Mouse (Mus musculus): ENCODE results near the gene Bahcc1.

Bahcc1 gene

DNA sequence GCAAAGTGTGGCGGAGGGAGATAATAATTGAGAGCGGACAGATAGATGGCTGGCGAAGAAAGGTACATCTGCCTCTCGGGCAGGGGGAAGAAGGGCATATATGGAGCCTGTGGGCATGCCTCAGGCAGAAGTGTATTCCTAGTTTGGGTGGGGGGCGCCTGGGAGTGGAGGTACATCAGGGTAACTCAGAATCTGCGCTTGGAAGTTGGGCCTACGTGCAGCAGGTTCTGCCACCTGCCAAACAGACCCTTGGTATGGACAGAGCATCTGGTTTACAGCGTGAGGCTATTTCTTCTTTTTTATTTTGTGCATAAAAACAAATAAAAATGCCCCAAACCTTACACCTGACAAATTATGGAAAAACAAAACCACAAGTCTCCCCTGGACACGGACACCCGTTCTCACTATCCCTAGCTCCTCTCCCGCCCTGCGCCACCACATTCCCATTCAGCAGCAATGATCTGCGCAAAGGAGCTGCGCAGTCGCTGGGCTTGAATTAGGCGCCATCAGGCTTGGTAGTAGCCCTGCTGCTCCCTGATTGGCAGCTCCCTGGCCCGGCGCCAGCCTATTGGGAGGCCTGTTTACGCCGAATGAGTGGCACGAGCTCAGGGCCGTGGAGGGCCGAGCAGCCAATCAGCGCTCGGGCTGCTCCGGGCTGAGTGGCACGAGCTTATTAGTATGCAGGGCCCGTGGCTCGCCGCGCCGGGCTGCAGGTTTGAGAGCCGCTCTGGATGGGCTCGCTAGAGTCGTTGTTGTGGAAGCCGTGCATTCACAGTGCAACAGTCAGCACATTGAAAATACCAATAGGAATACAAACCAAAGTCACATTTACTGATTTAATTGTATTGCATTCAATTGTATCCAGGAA lies at the start of gene Bahcc1:
Gene Bahcc1, plus strand, starts transcription at position 718 of the 868 bp plus-strand sequence.
- peak; percentile 94 to 99 for DNase-seq (ENCODE audit: low spot score in 2 of 2)

DNA sequence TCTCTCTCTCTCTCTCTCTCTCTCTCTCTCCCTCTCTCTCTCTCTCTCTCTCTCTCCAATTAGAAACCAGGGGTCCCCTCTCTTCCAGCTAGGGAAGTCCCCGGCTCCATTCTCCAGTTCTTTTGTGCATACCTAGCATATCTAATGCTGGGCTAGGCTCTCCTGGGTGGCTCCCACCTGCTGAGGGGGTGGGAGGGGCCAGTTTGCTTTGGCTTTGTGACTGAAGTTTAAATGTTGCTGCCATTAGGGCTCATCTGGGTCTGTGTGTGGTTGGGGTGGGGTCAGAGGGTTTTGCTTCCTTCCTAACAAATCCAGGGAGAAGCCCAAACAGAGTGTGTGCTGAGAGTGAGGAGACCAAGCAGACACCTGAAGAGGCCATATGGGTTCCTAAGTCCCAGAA lies 49.6 kb upstream of the Bahcc1 start:
- no peak for DNase-seq (ENCODE audit: low spot score in 2 of 2)

DNA sequence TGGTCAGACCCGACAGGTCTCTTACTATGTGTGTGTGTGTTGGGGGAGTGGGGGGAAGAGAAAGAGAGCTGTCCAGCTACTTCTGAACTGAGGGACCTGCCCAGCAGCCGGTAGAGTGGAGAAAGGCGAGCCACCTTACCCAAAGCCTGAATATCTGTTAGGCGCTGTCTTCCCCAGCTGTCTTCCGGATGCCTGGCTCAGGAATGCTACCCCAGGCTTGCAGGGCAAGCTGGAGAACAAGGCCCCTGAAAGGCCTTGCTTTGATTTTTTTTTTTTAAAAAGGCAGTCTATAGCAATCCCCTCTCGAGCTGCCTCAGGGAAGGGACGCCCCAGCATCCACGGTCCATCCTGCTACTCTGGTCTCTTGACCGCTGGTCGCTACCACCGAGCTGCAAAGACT lies 49.0 kb upstream of the Bahcc1 start:
- DNase-seq (ENCODE audit: low spot score in 2 of 2), result no peak

DNA sequence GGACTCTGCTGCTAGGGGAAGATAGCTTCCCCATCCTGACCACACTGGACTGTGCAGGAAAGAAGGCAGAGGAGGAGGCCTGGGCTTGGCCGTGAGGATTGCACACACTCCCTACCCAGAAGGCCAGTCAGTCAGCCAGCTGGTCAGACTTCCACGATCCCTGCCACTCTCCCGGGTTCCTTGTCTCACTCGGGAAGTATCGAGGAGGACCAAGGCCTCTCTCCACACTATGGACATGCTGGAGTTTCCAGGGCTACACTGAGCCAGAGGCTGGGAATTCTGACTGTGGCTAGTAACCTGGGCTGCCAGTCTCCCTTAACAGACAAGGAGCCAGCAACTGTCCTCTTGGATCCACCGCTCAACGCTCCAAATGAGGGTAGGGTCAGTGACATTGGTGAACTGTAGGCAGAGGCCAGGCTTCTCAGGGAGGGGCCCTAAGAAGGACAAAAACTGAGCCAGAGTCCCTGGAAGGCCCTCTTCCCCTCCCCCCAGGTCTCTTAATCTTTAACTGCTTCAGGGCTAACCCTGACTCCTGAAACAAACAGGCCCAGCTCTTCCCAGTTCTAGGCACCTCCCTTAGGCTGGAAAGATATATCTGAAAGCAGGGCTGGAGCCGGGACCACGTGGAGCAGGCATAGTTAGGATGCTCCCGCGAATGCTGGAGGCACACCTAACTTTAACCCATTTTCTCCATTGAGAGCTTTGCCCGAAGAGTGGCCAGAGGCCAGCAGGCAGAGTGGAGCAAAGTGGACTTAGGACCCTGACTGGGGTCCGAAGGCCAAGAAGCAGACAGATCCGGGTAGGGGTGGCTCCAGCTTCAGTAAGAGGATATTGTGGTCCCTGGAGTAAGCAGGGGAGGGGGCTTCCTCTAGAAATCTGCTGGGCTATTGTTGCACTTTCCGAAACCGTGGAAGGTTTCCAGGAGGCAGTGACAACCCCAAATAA lies 48.1 kb upstream of the Bahcc1 start:
- DNase-seq (ENCODE audit: low spot score in 2 of 2), result no peak

DNA sequence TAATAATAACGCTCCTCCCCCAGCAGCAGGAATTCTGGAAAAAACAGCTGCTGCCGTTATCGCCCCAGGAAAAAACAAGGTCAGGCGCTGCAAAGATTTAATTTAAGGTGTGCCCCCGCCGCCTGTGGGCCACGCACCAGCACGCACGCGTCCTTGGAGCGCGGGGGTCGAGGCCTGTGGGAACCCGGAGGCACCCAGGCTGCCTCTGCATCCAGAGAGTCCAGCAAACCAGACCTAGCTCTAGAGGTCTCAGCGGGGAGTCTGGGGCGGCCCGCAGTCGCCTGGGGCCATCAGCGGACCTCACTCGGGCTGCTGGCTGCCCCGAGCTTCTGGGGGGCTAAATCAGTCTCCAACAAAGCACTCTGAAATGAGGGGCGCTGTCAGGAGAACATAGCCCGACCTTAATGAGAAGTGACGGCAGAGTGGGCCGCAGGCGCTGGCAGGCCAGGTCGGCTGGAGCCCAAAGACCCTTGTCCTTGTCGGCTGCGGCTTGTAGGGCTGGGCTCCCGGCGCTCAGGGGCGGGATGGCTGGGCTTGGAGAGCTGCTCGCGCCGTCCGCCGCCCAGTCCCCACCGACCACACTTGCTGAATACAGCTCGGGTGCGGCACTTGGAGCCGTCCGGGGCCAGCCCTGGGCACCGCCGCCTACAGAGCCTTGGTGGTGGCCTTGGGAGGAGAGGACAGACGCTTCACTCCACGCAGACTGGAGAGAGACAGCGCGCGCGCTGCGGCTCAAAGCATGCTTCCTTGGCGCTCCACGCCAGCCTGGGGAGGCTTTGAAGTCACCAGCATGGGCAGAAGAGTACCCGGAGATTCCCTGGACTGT lies 47.2 kb upstream of the Bahcc1 start:
- no peak for DNase-seq (ENCODE audit: low spot score in 2 of 2)

DNA sequence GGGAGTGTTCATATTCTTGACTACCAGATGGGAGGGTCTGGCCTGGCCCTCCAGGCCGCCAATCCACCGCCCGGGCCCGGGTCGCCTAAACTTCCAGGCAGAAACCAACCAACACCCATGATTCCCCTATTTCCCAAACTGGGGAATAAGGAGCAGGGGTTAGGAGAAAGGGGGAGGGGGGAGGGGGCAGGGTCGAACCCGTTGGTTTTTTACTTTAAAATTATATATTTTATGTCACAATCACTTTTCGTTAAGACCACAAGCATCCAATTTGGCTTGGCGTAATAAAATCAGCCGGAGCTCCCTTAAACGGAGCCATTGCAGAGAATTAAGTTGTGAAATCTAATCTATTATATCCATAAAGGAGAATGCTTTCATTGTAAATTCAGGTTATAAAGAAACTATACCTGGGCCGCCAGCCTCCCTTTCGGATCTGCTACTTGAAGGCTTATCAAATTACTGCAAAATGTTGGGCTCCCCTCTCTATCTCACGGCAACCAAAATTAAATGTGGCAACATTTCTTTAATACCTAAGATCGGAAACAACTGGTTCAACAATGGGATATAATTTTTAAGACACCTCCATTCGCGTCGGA lies 46.5 kb upstream of the Bahcc1 start:
- no peak for DNase-seq (ENCODE audit: low spot score in 2 of 2)

DNA sequence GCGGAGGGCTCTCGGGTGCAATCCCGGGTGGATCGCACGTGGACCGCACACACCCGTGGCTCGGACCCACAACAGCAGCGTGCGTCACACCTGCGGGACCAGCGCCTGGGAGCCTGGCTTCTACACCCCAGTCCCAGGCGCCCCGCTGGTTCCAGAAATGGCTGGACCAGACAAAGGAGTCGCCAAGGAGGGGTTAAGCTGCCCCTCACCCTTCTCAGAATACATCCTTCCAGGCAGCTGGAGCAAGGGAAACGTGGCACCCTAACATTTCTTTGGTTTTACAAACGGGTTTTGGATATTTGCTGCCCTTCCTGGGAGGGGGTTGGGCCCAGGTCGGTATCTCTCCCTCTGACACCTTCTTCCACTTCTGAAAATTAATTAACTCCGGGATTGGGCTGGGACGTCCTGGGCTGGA lies 45.9 kb upstream of the Bahcc1 start:
- DNase-seq (ENCODE audit: low spot score in 2 of 2), result no peak

DNA sequence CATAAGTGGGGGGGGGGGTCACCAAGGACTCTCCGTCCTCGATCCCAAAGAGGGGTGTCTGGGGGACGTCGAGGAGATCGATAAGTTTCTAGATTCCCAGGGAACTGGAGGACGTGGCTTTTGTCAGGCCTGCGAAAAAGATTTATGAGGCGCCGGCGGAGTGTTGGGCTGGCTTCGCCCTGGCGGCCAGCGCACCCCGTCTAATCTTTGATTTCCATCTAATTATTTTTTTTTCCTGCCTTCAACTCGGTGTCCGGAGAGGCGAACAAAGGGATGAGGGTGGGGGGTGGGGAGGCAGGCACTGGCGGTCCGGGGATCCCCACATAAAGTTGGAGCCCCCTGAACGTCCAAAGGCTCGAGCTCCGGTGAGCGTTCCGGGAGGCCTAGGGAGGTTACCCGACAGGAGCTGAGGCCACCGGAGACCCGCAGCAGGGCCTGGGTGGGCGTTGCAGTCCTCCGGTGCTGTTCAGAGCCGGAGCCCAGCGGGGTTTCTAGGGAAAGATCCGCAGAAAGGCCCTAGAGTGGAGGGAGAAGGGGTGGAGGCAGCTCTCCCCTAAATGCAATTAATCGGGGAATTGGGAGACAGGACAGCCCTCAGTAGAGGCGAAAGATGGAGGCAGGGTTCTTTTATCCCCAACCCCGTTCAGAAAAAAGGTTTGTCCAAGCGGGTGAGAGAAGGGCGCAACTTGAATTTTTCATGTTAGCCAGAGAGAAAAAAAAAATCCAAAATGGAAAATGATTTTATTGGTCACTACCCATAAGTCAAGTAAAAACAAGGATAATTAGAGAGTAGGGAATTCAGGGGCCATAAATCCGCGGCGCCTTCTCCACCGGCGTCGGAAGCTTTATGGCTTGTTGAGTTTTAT lies 45.3 kb upstream of the Bahcc1 start:
- no peak for DNase-seq (ENCODE audit: low spot score in 2 of 2)

DNA sequence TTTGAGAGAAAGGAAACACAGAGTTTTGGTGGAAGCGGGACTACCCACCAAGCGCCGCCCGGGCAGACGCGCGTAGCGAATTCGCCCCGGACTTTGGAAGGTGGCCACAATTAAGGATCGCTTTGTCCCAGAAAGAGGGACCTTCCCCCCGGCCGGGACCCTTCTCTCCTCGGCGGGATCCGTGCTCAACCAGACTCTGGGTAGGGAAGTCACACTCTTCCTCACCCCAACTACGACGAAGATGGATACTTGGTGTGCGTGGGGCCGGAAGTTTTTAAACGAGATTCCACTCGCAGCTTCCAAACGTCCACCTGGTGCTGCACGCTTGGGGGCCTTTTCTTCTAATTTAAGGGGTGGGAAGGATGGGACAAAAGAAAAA lies 44.7 kb upstream of the Bahcc1 start:
- DNase-seq (ENCODE audit: low spot score in 2 of 2), result no peak

DNA sequence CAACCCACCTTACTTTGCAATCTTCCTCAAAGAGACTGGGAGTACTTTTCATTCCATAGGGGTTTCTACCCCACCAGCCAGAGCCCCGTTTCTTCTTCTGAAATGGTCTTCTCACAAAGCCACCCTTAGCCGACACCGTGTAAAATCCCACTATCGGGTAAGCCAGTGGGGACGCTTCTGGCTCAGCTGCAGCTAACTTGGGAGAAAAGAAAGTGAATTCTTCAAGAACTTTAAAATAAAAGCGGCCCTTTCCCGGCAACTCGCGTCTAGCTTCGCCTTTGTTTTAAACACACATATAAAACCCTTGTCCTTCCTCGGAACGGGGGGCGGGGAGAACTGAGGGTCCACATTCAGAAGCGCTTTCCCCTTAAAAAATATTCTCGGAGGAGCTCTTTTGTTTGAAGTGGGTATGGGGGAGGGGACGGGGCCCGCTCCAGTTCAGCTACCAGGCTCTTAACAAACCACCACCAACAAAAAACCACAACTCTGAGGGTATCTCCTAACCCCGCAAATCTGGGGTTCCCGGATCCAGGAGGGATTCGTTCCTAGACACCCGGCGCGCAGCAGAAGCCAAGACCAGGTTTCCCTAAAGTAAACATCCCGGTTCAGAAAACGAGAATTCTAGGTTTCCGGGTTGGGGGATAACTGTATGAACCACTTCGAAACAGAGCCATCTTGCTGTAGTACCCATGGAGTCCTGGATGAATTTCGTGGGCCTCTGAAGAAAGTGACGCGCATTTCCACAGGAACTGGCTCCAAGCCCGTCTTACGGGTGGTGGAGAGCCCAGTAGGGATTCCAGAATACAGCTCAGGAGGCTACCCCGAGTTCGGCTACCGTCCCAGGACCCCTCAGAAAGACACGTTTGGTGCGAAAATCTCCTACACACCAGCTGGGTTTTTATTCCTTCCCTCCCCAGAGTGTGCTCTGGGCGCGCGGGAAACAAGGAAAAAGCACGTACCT lies 44.0 kb upstream of the Bahcc1 start:
- DNase-seq (ENCODE audit: low spot score in 2 of 2), result no peak

DNA sequence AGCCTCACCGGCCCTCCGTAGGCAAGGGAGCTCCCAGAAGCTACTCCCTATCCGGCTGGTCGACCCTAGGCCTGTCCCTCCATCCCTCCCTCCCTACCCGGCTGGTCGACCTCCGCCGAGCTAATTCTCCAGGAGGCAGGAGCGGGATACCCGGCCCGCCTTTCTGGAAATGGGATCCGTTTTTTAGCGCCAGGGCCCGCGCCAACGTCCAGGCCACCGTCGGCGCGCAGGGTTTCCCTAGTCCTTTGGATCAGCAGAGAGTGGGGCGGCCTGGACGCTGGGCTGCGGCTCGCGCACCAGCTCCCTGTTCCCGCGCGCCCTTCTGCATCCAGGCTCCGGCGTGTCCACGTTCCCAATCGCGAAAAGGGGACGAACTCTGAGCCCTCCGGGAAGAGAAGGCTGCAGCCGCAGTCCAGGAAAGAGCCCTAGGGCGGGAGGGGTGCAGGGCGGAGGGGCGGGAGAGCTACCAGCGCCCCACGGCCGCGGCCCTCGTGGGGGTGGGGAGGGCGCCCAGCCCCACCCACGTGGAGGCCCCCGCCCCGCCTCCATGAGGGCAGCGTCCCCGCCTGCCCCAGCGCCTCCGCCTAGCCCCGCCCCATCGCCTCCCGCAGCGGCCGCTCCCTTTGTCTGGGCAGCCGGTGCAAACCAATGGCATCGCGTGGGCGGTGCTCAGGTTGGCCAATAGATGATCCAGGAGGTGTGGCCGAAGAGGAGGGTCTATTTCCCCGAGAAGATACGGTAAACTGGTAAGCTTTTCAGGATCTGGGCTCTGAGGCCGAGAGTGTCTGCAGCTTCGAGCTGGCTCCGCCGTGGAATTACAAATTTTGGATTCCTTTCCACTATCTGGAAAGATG lies 43.1 kb upstream of the Bahcc1 start:
- DNase-seq (ENCODE audit: low spot score in 2 of 2), result peak; percentile 67 to 89

DNA sequence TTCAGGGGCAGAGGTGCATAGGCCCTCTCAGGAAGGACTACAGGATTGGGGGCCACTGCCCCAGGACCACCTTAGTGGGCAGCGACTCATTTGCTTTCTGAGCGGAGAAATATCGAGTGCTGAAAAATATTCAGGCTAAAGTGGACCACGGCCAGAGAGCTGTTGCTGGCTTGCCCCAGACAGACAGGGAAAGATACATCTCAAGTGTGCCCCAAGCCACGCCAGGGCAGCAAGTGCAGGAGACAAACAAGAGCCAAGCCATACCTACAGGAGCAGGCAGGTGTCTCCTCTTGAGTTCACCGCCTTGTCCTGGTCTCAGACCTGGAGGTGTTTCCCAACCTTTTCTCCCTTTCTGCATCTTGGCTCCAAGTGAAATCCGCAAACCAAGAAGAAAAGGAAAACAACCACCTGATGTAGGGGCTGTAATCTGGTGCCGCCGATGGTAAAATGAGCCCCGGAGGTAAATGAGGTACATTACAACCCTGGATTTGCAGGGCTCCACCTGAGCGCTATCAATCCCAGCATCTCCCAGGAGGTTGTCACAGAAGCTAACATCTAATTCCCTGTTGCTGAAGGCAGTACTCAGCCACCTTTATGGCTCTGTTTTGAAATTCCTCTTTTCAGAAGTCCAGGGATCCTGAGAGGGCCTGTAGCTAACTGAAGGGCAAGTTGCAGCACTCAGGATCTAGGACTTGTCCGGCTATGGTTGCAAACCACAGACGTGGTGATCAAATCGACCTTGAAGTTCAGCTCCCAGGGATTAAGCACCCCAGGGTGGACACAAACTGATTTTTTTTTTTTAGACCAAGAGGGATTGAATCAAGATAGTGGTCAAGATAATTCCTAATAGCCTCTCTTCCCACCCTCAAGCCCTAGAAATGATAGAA lies 42.0 kb upstream of the Bahcc1 start:
- no peak for DNase-seq (ENCODE audit: low spot score in 2 of 2)

DNA sequence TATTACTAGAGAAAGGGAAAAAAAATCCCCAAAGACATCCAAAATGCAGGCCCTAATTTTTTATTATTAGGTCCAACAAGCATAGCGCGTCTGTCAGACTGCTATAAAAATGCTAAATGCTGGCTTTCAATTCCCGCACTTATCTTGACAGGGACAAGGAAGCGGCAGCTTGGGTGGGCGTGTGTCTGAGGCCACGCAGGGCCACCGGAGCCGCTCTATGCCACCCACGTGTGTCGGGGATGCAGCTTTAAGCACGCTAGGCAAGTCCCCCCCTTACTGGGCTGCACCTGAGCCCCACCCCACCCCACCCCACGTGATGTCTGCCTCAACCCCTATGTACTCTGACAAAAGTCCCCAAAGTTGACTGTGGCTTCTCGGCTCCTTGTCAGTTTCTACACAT lies 33.9 kb upstream of the Bahcc1 start:
- no peak for DNase-seq (ENCODE audit: low spot score in 2 of 2)

DNA sequence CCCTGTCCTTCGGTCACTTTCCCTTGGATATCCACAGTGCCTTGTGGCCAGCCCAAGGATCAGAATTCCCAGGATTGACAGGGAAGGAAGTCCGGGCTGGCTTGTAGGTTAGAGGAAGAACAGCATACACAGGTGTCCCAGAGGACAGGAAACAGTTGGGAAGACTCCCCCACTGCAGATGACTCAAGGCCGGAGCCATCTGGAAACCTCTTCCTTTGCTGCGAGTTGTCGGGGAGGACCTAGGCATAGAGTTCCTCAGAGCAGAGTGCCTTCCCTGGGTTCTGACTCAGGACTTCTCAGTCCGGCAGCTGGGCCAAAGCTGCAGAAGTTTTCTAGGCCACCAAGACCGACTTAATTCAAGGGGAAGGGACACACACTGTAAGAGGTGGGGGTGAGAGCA lies 33.0 kb upstream of the Bahcc1 start:
- no peak for DNase-seq (ENCODE audit: low spot score in 2 of 2)

DNA sequence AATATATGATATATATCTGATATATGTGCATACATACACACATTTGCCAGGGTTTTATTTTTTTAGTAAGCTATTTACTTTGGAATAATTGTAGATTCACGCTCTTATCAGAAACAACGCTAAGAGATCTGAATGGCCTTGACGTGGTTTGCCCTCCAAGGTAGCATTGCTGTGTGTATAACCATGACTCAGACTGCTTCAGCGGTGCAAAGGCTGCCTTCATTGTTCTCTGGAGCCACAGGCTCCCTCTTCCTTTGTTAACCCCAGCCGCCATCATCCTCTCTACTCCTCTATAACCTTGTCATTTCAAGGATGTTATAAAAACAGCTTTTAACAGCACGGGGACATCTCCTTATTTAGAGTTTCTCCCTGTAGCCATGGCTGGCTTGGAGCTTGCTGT lies 32.1 kb upstream of the Bahcc1 start:
- DNase-seq (ENCODE audit: low spot score in 2 of 2), result no peak

DNA sequence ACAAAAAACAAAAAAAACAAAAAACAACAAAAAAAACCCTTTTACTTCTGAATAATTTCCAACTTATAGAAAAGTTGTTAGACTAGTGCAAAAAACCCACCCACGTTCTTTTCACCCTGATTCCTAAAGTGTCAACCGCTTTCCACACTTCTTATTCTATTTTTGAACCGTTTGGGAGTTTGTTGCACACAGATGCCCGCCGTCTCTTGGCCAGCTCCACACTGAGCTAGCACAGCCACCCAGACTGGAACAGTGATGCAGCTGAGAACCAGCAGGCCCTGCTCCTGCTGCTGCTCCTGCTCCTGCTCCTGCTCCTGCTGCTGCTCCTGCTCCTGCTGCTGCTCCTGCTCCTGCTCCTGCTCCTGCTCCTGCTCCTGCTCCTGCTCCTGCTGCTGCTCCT lies 28.5 kb upstream of the Bahcc1 start:
- DNase-seq (ENCODE audit: low spot score in 2 of 2), result no peak

DNA sequence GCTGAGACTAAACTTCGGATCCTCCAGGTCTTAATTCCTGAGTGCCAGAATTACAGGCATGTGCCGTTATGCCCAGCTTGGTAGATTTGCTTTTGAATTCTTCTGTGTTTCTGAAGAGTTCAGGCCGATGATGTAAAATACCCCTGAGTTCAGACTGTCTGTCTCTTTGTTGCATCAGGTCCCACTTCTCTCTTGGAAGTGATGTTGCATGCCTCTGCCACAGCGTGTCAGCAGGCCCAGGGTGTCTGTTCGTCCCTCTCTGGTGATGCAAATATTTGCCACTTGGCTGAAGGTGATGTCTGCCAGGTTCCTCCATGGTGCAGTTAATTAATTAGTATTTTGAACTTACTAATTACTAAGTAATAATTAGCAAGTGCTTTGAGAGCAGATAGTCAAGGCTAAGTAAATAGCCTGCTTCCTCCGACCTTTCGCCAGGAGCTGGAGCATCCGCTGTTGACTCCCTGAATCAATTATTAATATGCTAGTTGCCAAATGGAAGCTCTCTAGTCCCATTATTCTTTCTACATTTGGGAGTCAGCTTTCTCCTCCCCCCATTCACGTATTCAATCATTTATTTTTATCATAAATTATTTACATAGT lies 26.6 kb upstream of the Bahcc1 start:
- no peak for DNase-seq (ENCODE audit: low spot score in 2 of 2)
